Mouse (Mus musculus) skeletal muscle tissue, adult 2 months (tissue): ENCODE data around the gene Fbl.
A peak's percentile ranks its signal among the peaks of the same experiment; 100 is the strongest.
"Not testable (repeated sequence)": the region's sequence is repeated elsewhere in the genome, so short reads cannot be mapped to it uniquely, and the experiment has no call there.

Source experiments
- DNase-seq: peaks from one replicate; pipeline ENCODE4 v3.0.0-alpha.2; 2012; ENCODE audit warnings: low read depth, low spot score

Fbl gene

DNA sequence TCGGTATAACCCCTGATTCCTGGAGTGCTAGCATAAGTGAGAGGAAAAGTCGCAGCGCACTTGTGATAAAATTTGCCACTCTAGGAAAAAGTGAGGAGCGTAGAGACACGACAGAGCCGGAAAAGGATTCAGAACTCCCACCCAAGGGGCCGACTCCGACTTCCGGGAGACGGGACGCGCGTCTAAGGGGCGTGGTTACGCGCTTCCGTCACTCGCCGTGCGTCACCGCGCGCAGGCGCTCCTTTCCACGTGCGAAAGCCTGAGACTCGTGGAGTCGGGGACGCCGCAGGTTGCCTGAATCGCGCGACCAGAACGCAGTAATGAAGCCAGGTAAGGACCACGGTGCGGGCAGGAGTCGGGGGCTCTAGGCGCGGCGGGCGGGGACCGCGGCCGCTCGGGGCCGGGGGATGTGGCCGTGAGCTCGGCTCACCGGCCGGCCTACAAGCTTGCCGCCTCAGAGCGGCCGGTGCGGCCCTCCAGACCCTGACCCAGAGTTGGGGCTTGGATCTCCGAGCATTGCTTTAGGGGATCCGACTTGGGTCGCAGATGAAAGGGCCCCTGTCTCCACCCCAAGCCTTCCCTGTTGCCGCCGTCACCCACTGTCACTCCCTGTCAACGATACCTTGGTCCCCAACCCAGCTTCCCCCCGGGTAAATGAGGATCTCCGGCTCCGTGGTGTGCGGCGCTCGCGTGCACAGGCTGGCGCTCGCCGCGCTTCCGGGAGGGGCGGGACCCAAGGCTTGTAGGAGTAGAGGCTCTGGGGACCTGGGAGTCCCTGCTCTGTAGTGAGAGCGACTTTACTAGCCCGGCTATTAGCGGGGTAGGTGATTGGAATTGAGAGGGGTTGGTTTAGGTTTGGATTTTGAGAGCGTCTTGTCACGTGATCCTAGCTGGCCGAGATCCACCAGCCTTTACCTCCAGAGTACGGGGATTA lies at the start of gene Fbl:
Gene Fbl, plus strand, starts transcription at position 222 of the 934 bp plus-strand sequence.
- DNase-seq: peak; percentile 87

GRCm38 (mm10) chr7:28129166-28129565 lies 40.3 kb upstream of the Fbl start, which contains the start of gene 9530053A07Rik:
Gene 9530053A07Rik (plus strand): TSS chr7:28129466.
- DNase-seq: no peak

DNA sequence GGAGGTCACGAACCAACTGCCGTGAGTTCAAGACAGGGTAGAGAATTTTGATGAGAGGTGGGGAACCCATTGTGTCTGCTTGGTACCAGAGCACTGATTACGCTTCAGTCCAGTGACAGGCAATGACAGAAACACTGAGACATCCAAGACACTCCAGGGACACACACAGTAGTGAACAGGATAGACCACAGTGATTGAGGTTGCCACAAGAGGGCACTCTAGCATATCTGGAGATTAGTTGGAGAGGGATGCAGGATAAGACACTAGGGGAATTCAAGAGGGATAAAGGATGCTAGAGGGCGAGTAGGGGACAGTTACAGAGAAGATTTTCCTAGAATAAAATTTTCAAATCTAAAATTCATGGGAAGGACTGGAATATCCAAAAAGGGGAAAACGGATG lies 31.9 kb upstream of the Fbl start:
- no peak for DNase-seq

DNA sequence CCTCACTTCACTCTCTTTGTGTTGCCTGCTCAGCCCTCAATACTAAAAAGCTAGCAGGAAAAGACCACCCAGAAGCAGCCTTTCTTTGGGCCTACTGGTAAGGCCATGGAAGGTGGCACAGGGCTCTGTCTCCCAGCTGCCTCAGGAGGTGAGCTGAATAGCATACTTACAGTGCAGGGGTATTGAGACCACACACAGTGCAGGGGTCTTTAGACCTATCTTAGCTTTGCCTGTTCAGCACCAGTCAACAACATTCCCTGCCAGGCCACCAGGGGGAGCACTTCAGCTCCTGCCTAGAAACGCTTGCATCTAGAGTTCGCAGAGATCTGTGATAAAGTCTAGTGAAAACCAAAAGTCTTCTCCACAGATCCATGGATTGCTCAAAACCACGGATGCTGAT lies 21.2 kb upstream of the Fbl start:
- peak; percentile 32 for DNase-seq

DNA sequence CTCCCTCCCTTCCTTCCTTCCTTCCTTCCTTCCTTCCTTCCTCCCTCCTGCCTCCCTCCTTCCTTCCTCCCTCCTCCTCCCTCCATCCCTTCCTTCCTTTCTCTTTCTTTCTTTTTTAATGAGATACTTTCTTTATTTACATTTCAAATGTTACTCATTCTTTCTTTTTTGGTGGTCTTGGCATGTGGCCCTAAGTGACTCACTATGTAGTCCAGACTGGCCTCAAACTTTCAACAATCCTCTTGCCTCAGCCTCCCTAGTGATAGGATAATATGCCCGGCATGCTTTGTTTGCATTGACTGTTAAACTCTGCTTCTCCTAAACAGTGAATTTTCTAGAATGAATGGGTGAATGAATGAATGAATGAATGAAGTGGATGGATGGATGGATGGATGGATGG lies 19.7 kb upstream of the Fbl start:
- no peak for DNase-seq

DNA sequence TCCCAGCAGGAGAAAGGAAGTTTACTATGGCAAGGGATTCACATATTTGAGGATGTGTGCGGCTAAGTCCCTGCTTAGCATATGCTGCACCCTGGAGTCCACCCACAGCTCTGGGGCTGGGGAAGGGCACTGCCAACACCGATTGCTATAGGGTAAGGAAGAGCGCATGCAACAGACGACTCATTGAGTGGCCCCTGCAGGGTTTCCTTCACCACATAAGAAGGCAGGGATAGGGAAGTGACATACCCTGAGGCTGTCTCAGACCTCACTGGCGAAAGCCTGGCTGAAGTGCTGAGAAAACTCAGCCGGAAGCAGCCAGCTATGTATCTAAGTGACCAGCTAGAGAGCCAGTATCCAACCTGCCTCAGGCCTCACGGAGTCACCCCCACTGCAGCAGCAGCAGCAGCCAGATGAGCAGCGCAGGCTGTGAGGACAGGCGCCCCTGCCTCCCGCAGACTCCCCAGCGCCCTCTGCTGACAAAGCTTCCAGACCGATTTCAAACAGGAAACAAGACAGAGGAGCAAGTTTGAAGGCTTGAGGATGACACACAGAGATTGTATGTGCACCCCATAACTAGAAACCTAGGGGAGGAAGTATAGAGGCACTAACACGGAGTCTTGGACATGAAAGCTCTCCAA lies 17.8 kb upstream of the Fbl start:
- DNase-seq: no peak

DNA sequence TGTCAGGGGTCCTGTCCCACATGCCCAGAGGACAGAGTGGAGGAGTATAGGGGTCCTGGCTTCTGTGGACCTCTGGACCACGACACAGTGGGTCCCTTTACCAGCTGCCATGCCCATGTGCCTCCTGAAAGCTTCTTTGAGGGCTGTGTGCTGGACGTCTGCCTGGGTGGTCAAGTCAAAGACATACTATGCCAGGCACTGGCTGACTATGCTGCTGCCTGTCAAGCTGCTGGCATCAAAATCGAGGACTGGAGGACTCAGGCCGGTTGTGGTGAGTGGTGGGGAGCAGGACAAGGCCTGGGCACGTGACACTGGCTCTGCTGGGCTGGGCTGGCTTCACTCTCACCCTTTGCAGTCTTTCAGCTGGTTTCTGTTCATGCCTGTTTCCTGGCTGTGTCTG lies 15.9 kb upstream of the Fbl start:
- not testable (repeated sequence) for DNase-seq

GRCm38 (mm10) chr7:28159292-28159691 lies 10.2 kb upstream of the Fbl start:
- no peak for DNase-seq

DNA sequence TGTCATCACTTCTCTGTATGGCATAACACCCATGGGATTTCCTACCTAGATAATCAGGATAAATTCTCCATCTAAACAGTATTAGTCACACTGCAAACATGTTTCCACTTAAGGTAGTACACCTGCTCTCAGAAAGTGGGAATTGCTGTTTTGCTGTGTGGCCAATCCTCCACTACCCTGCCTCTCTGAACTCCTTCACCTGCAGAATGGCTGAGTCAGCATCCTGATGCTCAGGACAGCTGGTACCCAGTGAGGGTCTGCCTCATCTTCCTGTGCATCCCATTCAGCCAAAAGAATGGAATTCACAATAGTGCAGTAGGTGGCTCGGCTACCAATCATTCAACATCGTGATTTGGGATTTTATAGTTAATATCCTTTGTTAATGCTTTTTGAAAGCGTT lies 9.6 kb upstream of the Fbl start:
- no peak for DNase-seq

- DNase-seq: no peak
Observed at GRCm38 (mm10) chr7:28161163-28161749, 8.3 kb upstream of the Fbl start.

- no peak for DNase-seq
Observed at GRCm38 (mm10) chr7:28165406-28165805, 4.1 kb upstream of the Fbl start.

GRCm38 (mm10) chr7:28168320-28169115 lies 992 bp upstream of the Fbl start:
- no peak for DNase-seq

- DNase-seq: no peak
Observed at GRCm38 (mm10) chr7:28175358-28175757, 5.8 kb downstream of the Fbl start.

DNA sequence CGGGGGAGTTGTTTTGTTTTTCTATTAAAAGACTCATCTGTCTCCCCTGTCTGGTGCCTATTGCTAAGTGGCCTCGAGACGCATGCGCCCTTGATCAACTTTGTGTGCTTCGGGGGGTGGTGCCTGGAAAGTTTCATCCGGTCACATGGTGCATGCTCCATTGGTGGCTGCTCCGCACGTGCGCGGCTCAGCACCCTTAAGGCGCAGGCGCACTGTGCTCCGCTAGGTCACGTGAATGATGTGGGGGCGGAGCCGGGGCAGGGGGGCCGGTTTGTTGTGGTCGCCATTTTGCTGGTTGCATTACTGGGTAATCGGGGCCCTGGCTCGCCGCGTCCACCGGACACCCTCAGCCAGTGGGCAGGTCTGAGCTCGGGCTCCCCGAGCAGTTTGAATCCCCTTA lies 9.7 kb downstream of the Fbl start, which contains the start of gene Dyrk1b:
Gene Dyrk1b, plus strand, starts transcription at position 242 of the 400 bp plus-strand sequence.
- peak; percentile 99 for DNase-seq

GRCm38 (mm10) chr7:28179741-28180377 lies 10.3 kb downstream of the Fbl start:
- DNase-seq: peak; percentile 98

DNA sequence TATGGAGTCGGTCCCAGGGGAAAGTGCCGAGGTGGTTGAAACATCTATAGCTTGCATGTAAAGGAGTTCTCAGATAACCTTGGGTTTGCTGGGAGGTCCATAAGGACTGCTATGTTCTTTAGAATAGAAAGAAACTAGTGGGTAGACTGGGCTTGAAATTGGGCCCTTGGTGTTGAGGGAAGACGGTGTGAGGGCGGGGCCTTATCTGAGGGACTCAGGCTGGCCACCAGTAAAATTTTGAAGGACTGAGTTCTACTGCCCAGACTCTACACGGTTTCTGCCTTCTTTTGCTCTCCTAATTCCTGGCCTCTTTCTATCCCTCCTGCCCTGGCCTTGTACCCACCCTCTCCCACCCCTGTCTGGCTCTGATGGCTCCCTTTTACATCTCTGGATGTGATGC lies 11.4 kb downstream of the Fbl start:
- DNase-seq: no peak

- no peak for DNase-seq
Observed at GRCm38 (mm10) chr7:28181376-28181775, 11.9 kb downstream of the Fbl start.

DNA sequence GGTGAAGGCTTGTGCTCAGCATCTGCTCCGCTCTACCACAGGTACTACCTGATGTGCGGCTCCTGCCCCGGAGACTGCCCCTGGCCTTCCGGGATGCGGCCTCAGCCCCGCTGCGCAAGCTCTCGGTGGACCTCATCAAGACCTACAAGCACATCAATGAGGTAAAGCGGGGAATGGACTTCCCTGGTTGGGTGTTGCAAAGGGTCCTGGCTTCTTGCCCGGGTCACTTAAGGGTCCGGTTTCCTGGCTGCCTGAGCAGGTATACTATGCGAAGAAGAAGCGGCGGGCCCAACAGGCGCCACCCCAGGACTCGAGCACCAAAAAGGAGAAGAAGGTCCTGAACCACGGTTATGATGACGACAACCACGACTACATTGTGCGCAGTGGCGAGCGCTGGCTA lies 12.8 kb downstream of the Fbl start:
- DNase-seq: peak; percentile 61

- DNase-seq: no peak
Observed at GRCm38 (mm10) chr7:28185884-28186283, 16.4 kb downstream of the Fbl start.

GRCm38 (mm10) chr7:28186631-28187030 lies 17.1 kb downstream of the Fbl start:
- DNase-seq: no peak

DNA sequence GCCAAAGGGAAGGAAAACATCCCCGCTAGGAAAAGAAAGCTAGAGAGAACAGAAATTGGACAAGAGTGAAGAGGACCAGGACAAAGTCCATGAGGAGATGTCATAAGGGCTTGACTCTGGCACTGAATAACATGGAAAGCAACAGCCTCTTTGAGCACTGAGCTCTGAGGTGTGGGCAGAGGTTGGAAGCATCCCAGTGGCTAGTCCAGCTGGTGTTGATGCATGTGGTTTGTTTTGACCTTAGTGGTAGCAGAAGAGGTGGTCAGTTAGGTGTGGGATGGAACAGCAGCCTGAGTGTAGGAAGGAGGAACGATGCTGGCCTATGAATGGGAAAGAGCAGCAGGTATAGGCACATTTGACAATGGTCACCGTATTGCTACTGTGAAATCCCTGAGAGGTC lies 22.0 kb downstream of the Fbl start:
- no peak for DNase-seq
